Mouse (Mus musculus) liver, embryonic 14.5 days (tissue): ENCODE measurements at regions not wholly inside any gene's neighbourhood (a gene's known extent, or its start where the extent isn't known, plus 50 kb on each side); places are given as distances from the start of the nearest gene placed in this dataset.

Experiments used
- CTCF ChIP-seq: IDR thresholded peaks from 2 replicates; pipeline ENCODE4 v1.5.1; 2016; ENCODE audit warnings: antibody characterized with exemption, low read depth, control low read depth
- EP300 ChIP-seq: IDR thresholded peaks from 2 replicates; pipeline ENCODE4 v1.6.1; 2016; ENCODE audit warnings: antibody characterized with exemption, low read depth

DNA sequence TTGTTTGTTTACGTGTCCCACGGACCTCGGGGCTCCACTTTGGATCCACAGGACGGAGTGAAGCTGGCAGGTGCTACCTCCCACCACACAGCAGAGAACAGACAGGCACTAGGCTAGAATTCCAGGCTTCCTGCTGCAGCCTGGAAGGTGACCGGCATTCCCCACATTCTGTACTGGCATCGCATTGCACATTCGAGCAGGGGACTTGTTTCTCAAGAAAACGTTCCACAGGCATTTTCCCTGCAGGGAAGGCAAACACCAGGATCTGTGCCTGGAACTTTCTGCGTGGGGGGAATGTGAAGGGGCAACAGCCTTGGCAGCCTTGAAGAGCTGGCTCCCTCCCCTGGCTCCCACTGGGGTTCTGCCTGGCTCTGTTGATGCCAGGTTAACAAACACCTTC lies 79.1 kb upstream of the Fam180a start:
- TF ChIP-seq CTCF, result no peak
- TF ChIP-seq EP300, result no peak
